Mouse (Mus musculus) forebrain, embryonic 16.5 days (tissue): ENCODE results near the gene Dnajc30. TPM values are rescaled to one million over a fixed set of nuclear protein-coding genes. Genes with fewer than 3 reads are reported as not detected.

Experiments
- ATAC-seq: fragments of 200-750 bp; cut with Nextera tagmentation; 2 replicates; pipeline ENCODE4 v1.8.0; 2017; ENCODE audit warnings: mild to moderate bottlenecking, moderate library complexity
- H3K27ac ChIP-seq: fragments of 300-500 bp; sonication (generic); 2 replicates; pipeline ENCODE4 v1.5.1; 2014; ENCODE audit warnings: low read length, control low read depth
- H3K27me3 ChIP-seq: fragments of 300-500 bp; sonication (generic); replicated peaks from 2 replicates; pipeline ENCODE4 v1.6.1; 2014; ENCODE audit warnings: low read length; ENCODE audit not compliant: control insufficient read depth, insufficient read depth
- H3K36me3 ChIP-seq: fragments of 300-500 bp; sonication (generic); 2 replicates; pipeline ENCODE4 v1.6.1; 2014; ENCODE audit not compliant: control insufficient read depth, insufficient read depth
- H3K4me1 ChIP-seq: fragments of 300-500 bp; sonication (generic); replicated peaks from 2 replicates; pipeline ENCODE4 v1.6.1; 2014; ENCODE audit warnings: low read length; ENCODE audit not compliant: control insufficient read depth, insufficient read depth
- H3K4me2 ChIP-seq: fragments of 300-500 bp; sonication (generic); 2 replicates; pipeline ENCODE4 v1.6.1; 2014; ENCODE audit warnings: mild to moderate bottlenecking, low read length, control low read depth
- H3K4me3 ChIP-seq: fragments of 300-500 bp; sonication (generic); replicated peaks from 2 replicates; pipeline ENCODE4 v1.5.1; 2014; ENCODE audit warnings: mild to moderate bottlenecking, low read length, control low read depth
- H3K9ac ChIP-seq: fragments of 300-500 bp; sonication (generic); replicated peaks from 2 replicates; pipeline ENCODE4 v1.6.1; 2014; ENCODE audit warnings: low read depth, low read length, control low read depth
- H3K9me3 ChIP-seq: fragments of 300-500 bp; sonication (generic); 2 replicates; pipeline ENCODE4 v1.6.1; 2016; ENCODE audit warnings: low read length; ENCODE audit not compliant: control insufficient read depth
- WGBS: fragments of 180-500 bp; shearing (Covaris S2); extraction: QIAGEN DNeasy Blood & Tissue Kit; methylation state at CpG from one replicate; pipeline ENCODE4 v1.1.7; 2014; 5-methylcytosine and 5-hydroxymethylcytosine counted together
- polyA plus RNA-seq: library from polyadenylated mRNA; unstranded; fragments of >200 nt; fragmentation: Nextera tagmentation; extraction: Ambion mirVana; gene quantifications from 2 replicates; pipeline ENCODE4 v1.2.1, GENCODE M21; 2015

Dnajc30 gene
- polyA plus RNA-seq, 1 experiment from 2014 or later: 40.4 TPM

DNA sequence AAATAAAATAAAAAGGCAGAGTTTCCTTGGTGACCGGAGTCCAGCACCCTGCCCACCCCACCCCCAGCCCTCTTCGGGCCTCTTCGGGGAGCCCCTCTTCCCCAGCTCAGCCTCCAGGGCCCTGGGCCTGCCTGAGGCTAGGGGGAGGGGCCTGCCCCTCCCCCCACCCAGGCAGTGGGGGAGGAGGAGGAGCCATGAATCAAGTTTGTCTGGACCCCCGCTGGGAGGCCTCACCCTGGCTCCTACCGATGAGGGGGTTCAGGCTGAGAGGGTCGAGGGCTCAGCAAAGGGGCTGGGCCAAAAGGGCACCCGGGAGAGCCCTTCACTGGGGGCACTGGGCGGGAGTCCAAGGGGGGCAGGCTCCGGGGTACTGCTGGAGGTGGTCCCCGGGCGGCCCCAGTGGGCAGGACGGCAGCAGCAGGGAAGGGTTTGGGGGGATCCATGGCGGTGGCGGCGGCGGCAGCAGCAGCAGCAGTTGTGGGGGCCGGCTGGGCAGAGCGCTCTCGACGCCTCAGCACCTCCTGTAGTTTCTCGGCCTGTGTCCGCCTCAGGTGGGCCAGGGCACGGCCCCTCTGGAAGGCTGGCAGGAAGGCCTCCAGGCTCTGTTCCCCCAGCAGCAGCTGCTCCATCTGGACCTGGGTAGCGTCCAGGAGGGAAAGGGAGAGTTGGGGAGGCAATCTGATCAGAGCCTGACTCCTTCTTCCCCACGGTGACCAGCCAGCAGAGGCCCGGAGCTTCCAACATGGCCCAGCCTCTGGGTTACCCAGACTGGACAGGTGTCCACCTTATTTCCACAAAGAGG, 9.5 kb downstream of the Dnajc30 start:
- WGBS: 19% methylated on average over 26 of the region's 26 CpGs
- H3K27ac ChIP-seq: no peak overlapping the region
- no peak overlapping the region for H3K4me3 ChIP-seq
- ATAC-seq: no peak
- H3K4me1 ChIP-seq: peaks cover 22% of the 10 kb centered on the region
- no peaks in the 10 kb centered on the region for H3K36me3 ChIP-seq
- H3K27me3 ChIP-seq: no peaks in the 10 kb centered on the region
- no peak overlapping the region for H3K9ac ChIP-seq
- H3K4me2 ChIP-seq: no peak overlapping the region
- H3K9me3 ChIP-seq: no peaks in the 10 kb centered on the region

DNA sequence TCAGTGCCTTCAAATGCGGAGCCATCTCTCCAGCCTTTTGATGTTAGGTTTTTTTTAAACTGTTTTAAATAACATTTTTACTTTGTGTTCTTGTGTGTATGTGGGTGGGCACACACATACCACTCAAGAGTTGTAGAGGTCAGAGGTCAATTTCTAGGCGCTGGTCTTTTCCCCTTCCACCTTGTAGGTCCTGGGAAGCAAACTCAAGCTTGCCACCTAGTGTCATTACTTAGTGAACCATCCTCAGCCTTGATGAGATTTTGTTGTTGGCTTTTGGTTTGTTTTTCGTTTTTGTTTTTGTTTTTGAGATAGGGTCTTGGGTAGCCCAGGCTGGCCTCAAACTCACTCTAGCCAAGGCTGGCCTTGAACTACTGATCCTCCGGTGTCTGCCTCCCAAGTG, 11.7 kb downstream of the Dnajc30 start:
- no peak overlapping the region for H3K27ac ChIP-seq
- H3K4me2 ChIP-seq: no peak overlapping the region
- no peak for ATAC-seq
- H3K36me3 ChIP-seq: no peaks in the 10 kb centered on the region
- 71% methylated on average over 4 of the region's 4 CpGs for WGBS
- H3K4me1 ChIP-seq: peaks cover 23% of the 10 kb centered on the region
- no peak overlapping the region for H3K4me3 ChIP-seq
- H3K27me3 ChIP-seq: no peaks in the 10 kb centered on the region
- H3K9me3 ChIP-seq: no peaks in the 10 kb centered on the region
- no peak overlapping the region for H3K9ac ChIP-seq

- H3K4me1 ChIP-seq: peaks cover 23% of the 10 kb centered on the region
- no peaks in the 10 kb centered on the region for H3K27me3 ChIP-seq
- WGBS: 90% methylated on average over 14 of the region's 14 CpGs
- H3K4me3 ChIP-seq: peak overlapping the region; percentile 71
- no peaks in the 10 kb centered on the region for H3K9me3 ChIP-seq
- no peak overlapping the region for H3K27ac ChIP-seq
- peak overlapping the region; percentile 75 for H3K4me2 ChIP-seq
- ATAC-seq: no peak
- H3K9ac ChIP-seq: no peak overlapping the region
- no peaks in the 10 kb centered on the region for H3K36me3 ChIP-seq
These were observed 12.4 kb downstream of the Dnajc30 start for GRCm38 (mm10) chr5:135076368-135076767.

DNA sequence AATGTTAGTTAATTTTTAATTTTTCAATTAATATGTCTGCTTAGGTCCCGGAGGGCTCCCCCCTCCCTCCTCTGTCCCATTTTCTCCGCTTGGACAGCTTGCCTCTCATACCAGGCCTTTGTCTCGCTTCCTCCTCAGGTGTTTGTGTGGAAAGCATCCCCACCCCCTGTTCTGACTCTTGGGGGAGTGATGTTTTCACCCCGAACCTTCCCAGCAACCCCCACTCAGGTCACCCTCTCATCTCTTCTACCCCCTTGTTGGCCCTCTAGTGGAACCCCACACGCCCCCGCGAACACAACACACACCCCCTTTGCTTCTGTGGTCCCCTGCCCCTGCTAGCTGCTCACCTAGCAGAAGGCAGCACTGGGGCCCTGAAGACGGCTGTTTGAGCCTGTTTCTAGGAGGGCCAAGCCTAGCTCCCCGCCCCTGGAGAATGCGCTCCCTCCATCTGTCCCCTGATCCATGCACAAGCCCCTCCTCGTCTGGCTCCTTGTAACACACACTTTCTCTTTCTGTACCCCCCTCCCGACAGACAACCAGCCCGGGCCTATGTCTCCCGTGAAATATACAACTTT, 13.0 kb downstream of the Dnajc30 start:
- Histone ChIP-seq H3K9ac (peak overlapping the region; percentile 96), H3K4me1 (peaks cover 23% of the 10 kb centered on the region), H3K4me3 (peak overlapping the region; percentile 71), H3K36me3 (no peaks in the 10 kb centered on the region), H3K27me3 (no peaks in the 10 kb centered on the region), H3K9me3 (no peaks in the 10 kb centered on the region), H3K4me2 (peak overlapping the region; percentile 75), H3K27ac (peak overlapping the region; percentile 91)
- WGBS: 8% methylated on average over 14 of the region's 14 CpGs
- peak; percentile 80 for ATAC-seq

DNA sequence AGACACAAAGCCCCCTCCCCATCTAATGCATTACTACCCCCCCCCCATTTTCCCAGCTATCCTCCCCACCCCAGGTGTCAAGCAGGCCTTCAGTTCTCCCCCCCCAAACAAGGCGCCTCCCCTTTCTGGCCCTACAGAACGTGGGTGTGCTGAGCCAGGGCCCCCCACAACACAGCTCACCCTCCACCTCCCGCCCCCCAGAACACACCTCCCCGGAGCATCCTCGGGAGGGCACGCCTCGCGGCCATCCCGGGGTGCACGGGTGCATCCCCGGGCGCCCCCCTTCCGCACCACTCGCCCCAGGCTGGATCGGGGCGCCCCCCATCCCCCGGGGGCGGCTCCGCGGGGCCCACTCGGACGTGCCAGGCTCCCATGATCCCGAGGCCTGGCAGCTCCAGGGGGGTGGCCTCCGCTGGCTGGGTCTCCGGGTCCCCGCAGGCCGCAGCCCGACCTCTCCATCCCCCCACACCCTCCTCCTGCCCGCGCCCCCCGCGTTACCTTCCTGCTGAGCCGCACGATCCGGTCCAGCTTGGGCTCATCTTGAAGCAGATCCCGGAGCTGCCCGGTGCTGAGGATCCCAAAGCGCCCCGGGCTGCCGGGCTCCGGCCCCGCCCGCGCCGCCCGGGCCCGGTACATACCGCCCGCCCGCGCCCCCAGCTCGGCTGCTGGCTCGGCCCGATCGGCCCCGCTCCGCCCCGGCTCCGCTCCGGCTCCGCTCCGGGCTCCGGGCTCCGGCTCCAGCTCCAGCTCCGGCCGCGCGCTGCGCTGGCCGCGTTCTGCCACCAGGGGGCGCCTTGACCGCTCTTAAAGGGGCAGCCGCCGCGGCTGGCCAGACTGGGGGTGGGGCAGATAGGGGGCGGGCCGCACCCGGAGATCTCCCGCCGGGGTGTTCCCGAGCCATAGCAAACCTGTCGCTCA, 13.8 kb downstream of the Dnajc30 start, which contains the start of gene Vps37d:
Gene Vps37d (minus strand): TSS at position 703 of the 918 bp plus-strand sequence.
- Histone ChIP-seq H3K4me3 (peak within 1 kb of the TSS; percentile 71), H3K4me1 (peaks cover 23% of the 10 kb centered on the region), H3K4me2 (peak within 1 kb of the TSS; percentile 75), H3K9ac (peak within 1 kb of the TSS; percentile 96), H3K27ac (peak within 1 kb of the TSS; percentile 91), H3K9me3 (no peaks in the 10 kb centered on the region), H3K36me3 (no peaks in the 10 kb centered on the region), H3K27me3 (no peaks in the 10 kb centered on the region)
- peak; percentile 78 for ATAC-seq
- WGBS: under 1% methylated on average over 64 of the region's 83 CpGs

GRCm38 (mm10) chr5:135078482-135078810, 14.4 kb downstream of the Dnajc30 start:
- Histone ChIP-seq H3K4me2 (peak overlapping the region; percentile 75), H3K36me3 (no peaks in the 10 kb centered on the region), H3K27me3 (no peaks in the 10 kb centered on the region), H3K4me1 (peaks cover 20% of the 10 kb centered on the region), H3K9ac (peak overlapping the region; percentile 96), H3K4me3 (peak overlapping the region; percentile 71), H3K9me3 (no peaks in the 10 kb centered on the region), H3K27ac (no peak overlapping the region)
- no peak; the same call in 1 of the 2 replicates for ATAC-seq
- under 1% methylated on average over 11 of the region's 11 CpGs for WGBS

- no peak overlapping the region for H3K9ac ChIP-seq
- peaks cover 14% of the 10 kb centered on the region for H3K4me1 ChIP-seq
- H3K4me3 ChIP-seq: no peak overlapping the region
- no peaks in the 10 kb centered on the region for H3K9me3 ChIP-seq
- no peaks in the 10 kb centered on the region for H3K27me3 ChIP-seq
- H3K4me2 ChIP-seq: no peak overlapping the region
- no peak overlapping the region for H3K27ac ChIP-seq
- ATAC-seq: no peak
- no peaks in the 10 kb centered on the region for H3K36me3 ChIP-seq
- WGBS: 98% methylated on average over 2 of the region's 2 CpGs
These were observed 15.6 kb downstream of the Dnajc30 start for GRCm38 (mm10) chr5:135079578-135079977.

- Histone ChIP-seq H3K27ac (no peak overlapping the region), H3K9ac (no peak overlapping the region), H3K4me2 (no peak overlapping the region), H3K36me3 (no peaks in the 10 kb centered on the region), H3K4me1 (peaks cover 14% of the 10 kb centered on the region), H3K4me3 (no peak overlapping the region), H3K9me3 (no peaks in the 10 kb centered on the region), H3K27me3 (no peaks in the 10 kb centered on the region)
- 94% methylated on average over 5 of the region's 5 CpGs for WGBS
- ATAC-seq: no peak
These were observed 16.5 kb downstream of the Dnajc30 start for GRCm38 (mm10) chr5:135080539-135080938.

GRCm38 (mm10) chr5:135086871-135087270, 22.9 kb downstream of the Dnajc30 start:
- Histone ChIP-seq H3K9ac (no peak overlapping the region), H3K4me1 (no peaks in the 10 kb centered on the region), H3K36me3 (no peaks in the 10 kb centered on the region), H3K4me3 (no peak overlapping the region), H3K27ac (no peak overlapping the region), H3K4me2 (no peak overlapping the region), H3K27me3 (peaks cover 37% of the 10 kb centered on the region), H3K9me3 (no peaks in the 10 kb centered on the region)
- 68% methylated on average over 4 of the region's 4 CpGs for WGBS
- no peak for ATAC-seq
